In genomic region chr1:128281753-128282152, GRCm38 (mm10) we compare ENCODE assay signal across 16 mouse cellular contexts. TPM values are rescaled to one million over a fixed set of nuclear protein-coding genes. Genes with fewer than 3 reads are reported as not detected.
A peak's percentile ranks its signal among the peaks of the same experiment; 100 is the strongest.
DNase-seq lines count a peak whose midpoint lies in the region; ATAC-seq and TF ChIP-seq lines count a peak whose summit lies in the region.
"Had no signal": no experiment of that assay in that cellular context is flagged by ENCODE, and none has a peak within 500 bp of the region (broad histone marks: within the 10 kb centered on the region; RNA-seq: fewer than 3 reads in every experiment).

No protein-coding gene starts in this region.

- H3K4me3 ChIP-seq in liver, embryonic 14.5 days (ENCODE audit: insufficient read depth in 1 of 2, low read depth in 2 of 2, low read length in 2 of 2): no peak overlapping the region
- no peak overlapping the region for H3K4me3 ChIP-seq in liver, embryonic 12.5 days
- H3K4me3 ChIP-seq: forebrain, embryonic 15.5 days; heart, embryonic 15.5 days; hindbrain, embryonic 12.5 days; liver, embryonic 15.5 days; megakaryocyte, embryonic 14.5 days had no signal

- H3K27ac ChIP-seq in liver, embryonic 14.5 days: no peak overlapping the region
- no peak overlapping the region for H3K27ac ChIP-seq in liver, embryonic 12.5 days
- H3K27ac ChIP-seq: forebrain, embryonic 15.5 days; heart, embryonic 15.5 days; hindbrain, embryonic 12.5 days; liver, embryonic 15.5 days had no signal

- no peak overlapping the region for H3K9ac ChIP-seq in liver, embryonic 14.5 days (replicated peaks)
- no peak overlapping the region for H3K9ac ChIP-seq in liver, embryonic 12.5 days
- H3K9ac ChIP-seq: forebrain, embryonic 15.5 days; heart, embryonic 15.5 days; hindbrain, embryonic 12.5 days; liver, embryonic 15.5 days had no signal

- TF ChIP-seq CTCF in liver, embryonic 14.5 days (IDR thresholded peaks at IDR 0.05; ENCODE audit: low read depth): peak; percentile 36; the same call in 1 of the 2 replicates

- TF ChIP-seq EP300 in liver, embryonic 14.5 days (IDR thresholded peaks at IDR 0.05; ENCODE audit: low read depth): no peak

- H3K4me1 ChIP-seq in liver, embryonic 14.5 days (replicated peaks; ENCODE audit: control insufficient read depth in 2 of 2, insufficient read depth in 2 of 2, low read length in 1 of 2): no peaks in the 10 kb centered on the region
- H3K4me1 ChIP-seq in liver, embryonic 12.5 days: no peaks in the 10 kb centered on the region
- H3K4me1 ChIP-seq: forebrain, embryonic 15.5 days; heart, embryonic 15.5 days; hindbrain, embryonic 12.5 days; liver, embryonic 15.5 days; megakaryocyte, embryonic 14.5 days had no signal

- ATAC-seq in liver, embryonic 14.5 days (ENCODE audit: insufficient read depth): no peak
- ATAC-seq in liver, embryonic 12.5 days: no peak
- ATAC-seq: forebrain, embryonic 15.5 days had no signal

- no peaks in the 10 kb centered on the region for H3K9me3 ChIP-seq in liver, embryonic 14.5 days (ENCODE audit: control insufficient read depth, low read length)
- no peaks in the 10 kb centered on the region for H3K9me3 ChIP-seq in liver, embryonic 12.5 days (replicated peaks)
- H3K9me3 ChIP-seq: forebrain, embryonic 15.5 days; heart, embryonic 15.5 days; hindbrain, embryonic 12.5 days; megakaryocyte, embryonic 14.5 days had no signal

- H3K27me3 ChIP-seq in liver, embryonic 14.5 days (ENCODE audit: control insufficient read depth, insufficient read depth, low read length): no peaks in the 10 kb centered on the region
- H3K27me3 ChIP-seq in liver, embryonic 12.5 days (replicated peaks): no peaks in the 10 kb centered on the region
- H3K27me3 ChIP-seq: forebrain, embryonic 15.5 days; heart, embryonic 15.5 days; hindbrain, embryonic 12.5 days; liver, embryonic 15.5 days; megakaryocyte, embryonic 14.5 days had no signal

- WGBS in liver, embryonic 14.5 days (ENCODE audit: insufficient replicate concordance): 76% methylated on average over 3 of the region's 3 CpGs
- 79% methylated on average over 3 of the region's 3 CpGs for WGBS in liver, embryonic 12.5 days (ENCODE audit: insufficient replicate concordance)

- no peak overlapping the region for H3K4me2 ChIP-seq in liver, embryonic 14.5 days (ENCODE audit: low read depth)
- no peak overlapping the region for H3K4me2 ChIP-seq in liver, embryonic 12.5 days
- H3K4me2 ChIP-seq: forebrain, embryonic 15.5 days; heart, embryonic 15.5 days; hindbrain, embryonic 12.5 days; liver, embryonic 15.5 days had no signal

- no peak for DNase-seq in liver, embryonic 14.5 days (ENCODE audit: low read depth in 3 of 3, low spot score in 3 of 3)
- peak; percentile 35 for DNase-seq in 3T3-L1 (ENCODE audit: low read depth, low spot score)
- peak; percentile 40 for DNase-seq in A20 (ENCODE audit: low read depth, low spot score)
- peak; percentile 2 for DNase-seq in c-Kit-negative CD71-positive TER-119-positive erythroid progenitor cells, embryonic 14.5 days (ENCODE audit: low read depth, low spot score)
- DNase-seq in yolk sac, embryonic 10.5 days (ENCODE audit: low spot score): no peak
- no peak for DNase-seq in layer of hippocampus, adult 18-20 months (ENCODE audit: low spot score in 2 of 2)
- DNase-seq: adrenal gland, adult 8-10 months; gastrocnemius, postnatal 14 days; kidney, adult 8-10 months; spleen, adult 18-20 months had no signal

- H3K36me3 ChIP-seq in liver, embryonic 14.5 days (replicated peaks; ENCODE audit: control insufficient read depth, insufficient read depth, low read depth): peaks cover 13% of the 10 kb centered on the region
- H3K36me3 ChIP-seq in liver, embryonic 12.5 days: peaks cover 44% of the 10 kb centered on the region

RNA-seq across cellular contexts. Expression of gene Ubxn4, which starts 38.0 kb away (rescaled TPM):
- polyA plus RNA-seq in liver, embryonic 14.5 days (2012; rRNA removed): 9.8 and 14.9 TPM in 2 replicates
- polyA plus RNA-seq in liver, embryonic 14.5 days (2014; fragmentation: Nextera tagmentation; extraction: Ambion mirVana): 27.2 and 32.8 TPM in 2 replicates
- 43.1 and 43.5 TPM in 2 replicates for polyA plus RNA-seq in liver, embryonic 12.5 days (2016; fragmentation: Nextera tagmentation; extraction: Ambion mirVana)
- total RNA-seq in layer of hippocampus, adult 18-20 months (2021): 10 to 100 TPM; 61.2 to 62.2 TPM

RNA-seq across cellular contexts. Expression of gene Lct, which starts 46.4 kb away (rescaled TPM):
- 0.02 and 0.03 TPM in 2 replicates for polyA plus RNA-seq in liver, embryonic 14.5 days (2012; rRNA removed)
- polyA plus RNA-seq in liver, embryonic 14.5 days (2014; fragmentation: Nextera tagmentation; extraction: Ambion mirVana): not detected in 2 replicates
- 0.05 TPM in 1 of 2 replicates, not detected in the other for polyA plus RNA-seq in liver, embryonic 12.5 days (2016; fragmentation: Nextera tagmentation; extraction: Ambion mirVana)
- total RNA-seq in layer of hippocampus, adult 18-20 months (2021): 10 to 100 TPM; 53.8 to 69.6 TPM
- total RNA-seq: gastrocnemius, postnatal 14 days had no signal

Comparison
In these comparisons a context has a peak if more than half of its experiments do, and no peak if none do; other contexts are left out.
1. DNase-seq: peak in 3T3-L1 (single experiment), A20 (single experiment) and c-Kit-negative CD71-positive TER-119-positive erythroid progenitor cells, embryonic 14.5 days (single experiment); none in liver, embryonic 14.5 days (0 of 3), yolk sac, embryonic 10.5 days (single experiment) and layer of hippocampus, adult 18-20 months (0 of 2).